Mouse (Mus musculus): ENCODE measurements at regions not wholly inside any gene's neighbourhood (a gene's known extent, or its start where the extent isn't known, plus 50 kb on each side); places are given as distances from the start of the nearest gene placed in this dataset.

DNA sequence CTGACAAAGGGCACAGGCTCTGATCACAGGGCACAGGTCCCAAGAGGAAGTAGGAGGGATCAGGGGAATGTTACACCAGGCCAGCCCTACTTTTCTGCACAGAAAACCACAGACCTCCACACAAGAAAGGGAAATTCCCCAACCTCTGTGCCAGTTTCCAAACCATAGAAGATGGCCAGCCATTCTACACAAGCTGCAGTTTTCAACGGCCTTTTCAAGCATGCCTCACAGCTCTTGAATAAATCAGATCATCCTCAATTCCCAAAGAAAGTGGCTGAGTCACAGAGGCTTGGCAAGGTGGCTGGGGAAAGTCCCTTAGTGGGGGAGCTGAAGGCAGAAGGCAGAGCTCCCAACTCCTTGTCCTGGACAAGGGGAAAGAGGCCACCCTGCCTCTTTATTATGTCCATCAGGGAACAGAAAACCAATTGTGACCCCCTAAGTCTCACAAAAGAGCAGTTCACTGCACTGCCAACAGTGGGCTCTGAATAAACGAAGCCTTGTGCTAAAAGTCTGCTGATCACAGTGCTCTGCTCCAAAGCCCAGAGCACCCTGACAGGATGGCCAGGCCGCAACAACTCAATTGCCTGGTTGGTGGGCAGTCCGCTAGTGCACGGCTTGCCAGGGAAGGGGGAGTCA lies 120.0 kb upstream of the Cd180 start:
- no peak for TF ChIP-seq CTCF (IDR thresholded peaks at IDR 0.05; ENCODE audit: low read depth, low read length)
- no peak for TF ChIP-seq POLR2A (IDR thresholded peaks at IDR 0.05; ENCODE audit: extremely low read depth, insufficient read depth, low read length)

Measured in liver, adult 2 months (tissue).